Mouse (Mus musculus): ENCODE results near the gene Ankmy2. TPM values are rescaled to one million over a fixed set of nuclear protein-coding genes. Genes with fewer than 3 reads are reported as not detected.

The Ankmy2 gene
- polyA plus RNA-seq, 1 experiment from 2014 or later = 25.8 TPM

- ATAC-seq = no peak
- peaks cover 15% of the 10 kb centered on the region for H3K36me3 ChIP-seq (ENCODE audit: control insufficient read depth, insufficient read depth)
- TF ChIP-seq CTCF (IDR thresholded peaks at IDR 0.05; ENCODE audit: low read depth) = no peak
- H3K9ac ChIP-seq (ENCODE audit: low read depth, low read length) = no peak overlapping the region
- H3K4me2 ChIP-seq (replicated peaks; ENCODE audit: low read depth) = no peak overlapping the region
- H3K4me3 ChIP-seq (ENCODE audit: low read depth, low read length) = no peak overlapping the region
- 90% methylated on average over 3 of the region's 3 CpGs for WGBS
- no peaks in the 10 kb centered on the region for H3K27me3 ChIP-seq (replicated peaks; ENCODE audit: control insufficient read depth, insufficient read depth, low read length)
- no peak overlapping the region for H3K27ac ChIP-seq (ENCODE audit: low read depth, low read length)
- no peaks in the 10 kb centered on the region for H3K4me1 ChIP-seq (replicated peaks; ENCODE audit: control insufficient read depth, insufficient read depth, low read length)
- H3K9me3 ChIP-seq (ENCODE audit: control insufficient read depth) = no peaks in the 10 kb centered on the region
These were observed 37.7 kb upstream of the Ankmy2 start for GRCm38 (mm10) chr12:36119244-36119643.

GRCm38 (mm10) chr12:36126049-36126448 lies 30.9 kb upstream of the Ankmy2 start:
- ATAC-seq = no peak
- H3K9me3 ChIP-seq (ENCODE audit: control insufficient read depth) = no peaks in the 10 kb centered on the region
- H3K9ac ChIP-seq (ENCODE audit: low read depth, low read length) = no peak overlapping the region
- no peak overlapping the region for H3K4me3 ChIP-seq (ENCODE audit: low read depth, low read length)
- no peaks in the 10 kb centered on the region for H3K27me3 ChIP-seq (replicated peaks; ENCODE audit: control insufficient read depth, insufficient read depth, low read length)
- H3K27ac ChIP-seq (ENCODE audit: low read depth, low read length) = no peak overlapping the region
- no peaks in the 10 kb centered on the region for H3K4me1 ChIP-seq (replicated peaks; ENCODE audit: control insufficient read depth, insufficient read depth, low read length)
- no peak overlapping the region for H3K4me2 ChIP-seq (replicated peaks; ENCODE audit: low read depth)
- WGBS = 94% methylated on average over 5 of the region's 5 CpGs
- peaks cover 23% of the 10 kb centered on the region for H3K36me3 ChIP-seq (ENCODE audit: control insufficient read depth, insufficient read depth)
- no peak for TF ChIP-seq CTCF (IDR thresholded peaks at IDR 0.05; ENCODE audit: low read depth)

GRCm38 (mm10) chr12:36129826-36130225 lies 27.1 kb upstream of the Ankmy2 start:
- no peak overlapping the region for H3K9ac ChIP-seq (ENCODE audit: low read depth, low read length)
- H3K9me3 ChIP-seq (ENCODE audit: control insufficient read depth) = no peaks in the 10 kb centered on the region
- no peaks in the 10 kb centered on the region for H3K27me3 ChIP-seq (replicated peaks; ENCODE audit: control insufficient read depth, insufficient read depth, low read length)
- H3K27ac ChIP-seq (ENCODE audit: low read depth, low read length) = no peak overlapping the region
- WGBS = 94% methylated on average over 5 of the region's 5 CpGs
- no peak for TF ChIP-seq CTCF (IDR thresholded peaks at IDR 0.05; ENCODE audit: low read depth)
- peaks cover 2% of the 10 kb centered on the region; the same call in 1 of the 2 replicates for H3K4me1 ChIP-seq (replicated peaks; ENCODE audit: control insufficient read depth, insufficient read depth, low read length)
- no peak overlapping the region for H3K4me3 ChIP-seq (ENCODE audit: low read depth, low read length)
- no peak for ATAC-seq
- no peak overlapping the region for H3K4me2 ChIP-seq (replicated peaks; ENCODE audit: low read depth)
- peaks cover 7% of the 10 kb centered on the region; the same call in 1 of the 2 replicates for H3K36me3 ChIP-seq (ENCODE audit: control insufficient read depth, insufficient read depth)

- H3K36me3 ChIP-seq (ENCODE audit: control insufficient read depth, insufficient read depth) = peaks cover 7% of the 10 kb centered on the region; the same call in 1 of the 2 replicates
- no peak overlapping the region for H3K4me3 ChIP-seq (ENCODE audit: low read depth, low read length)
- H3K4me1 ChIP-seq (replicated peaks; ENCODE audit: control insufficient read depth, insufficient read depth, low read length) = peaks cover 2% of the 10 kb centered on the region; the same call in 1 of the 2 replicates
- H3K4me2 ChIP-seq (replicated peaks; ENCODE audit: low read depth) = no peak overlapping the region
- 90% methylated on average over 2 of the region's 2 CpGs for WGBS
- no peak for ATAC-seq
- TF ChIP-seq CTCF (IDR thresholded peaks at IDR 0.05; ENCODE audit: low read depth) = no peak
- H3K27ac ChIP-seq (ENCODE audit: low read depth, low read length) = no peak overlapping the region
- no peaks in the 10 kb centered on the region for H3K27me3 ChIP-seq (replicated peaks; ENCODE audit: control insufficient read depth, insufficient read depth, low read length)
- no peaks in the 10 kb centered on the region for H3K9me3 ChIP-seq (ENCODE audit: control insufficient read depth)
- H3K9ac ChIP-seq (ENCODE audit: low read depth, low read length) = no peak overlapping the region
These were observed 24.7 kb upstream of the Ankmy2 start for GRCm38 (mm10) chr12:36132254-36132653.

- Histone ChIP-seq H3K4me3 (ENCODE audit: low read depth, low read length) (no peak overlapping the region), H3K4me1 (replicated peaks; ENCODE audit: control insufficient read depth, insufficient read depth, low read length) (peaks cover 2% of the 10 kb centered on the region; the same call in 1 of the 2 replicates), H3K27ac (ENCODE audit: low read depth, low read length) (no peak overlapping the region), H3K27me3 (replicated peaks; ENCODE audit: control insufficient read depth, insufficient read depth, low read length) (no peaks in the 10 kb centered on the region), H3K36me3 (ENCODE audit: control insufficient read depth, insufficient read depth) (peaks cover 7% of the 10 kb centered on the region; the same call in 1 of the 2 replicates), H3K9ac (ENCODE audit: low read depth, low read length) (no peak overlapping the region), H3K9me3 (ENCODE audit: control insufficient read depth) (no peaks in the 10 kb centered on the region), H3K4me2 (replicated peaks; ENCODE audit: low read depth) (no peak overlapping the region)
- ATAC-seq = no peak
- no peak for TF ChIP-seq CTCF (IDR thresholded peaks at IDR 0.05; ENCODE audit: low read depth)
- 80% methylated on average over 3 of the region's 3 CpGs for WGBS
These were observed 24.2 kb upstream of the Ankmy2 start for GRCm38 (mm10) chr12:36132668-36133067.

GRCm38 (mm10) chr12:36133547-36133946 lies 23.4 kb upstream of the Ankmy2 start:
- H3K27ac ChIP-seq (ENCODE audit: low read depth, low read length) = peak overlapping the region; percentile 57

More at GRCm38 (mm10) chr12:36133547-36133946, 23.4 kb upstream of the Ankmy2 start:
- no peak for TF ChIP-seq CTCF (IDR thresholded peaks at IDR 0.05; ENCODE audit: low read depth)
- Histone ChIP-seq H3K4me2 (replicated peaks; ENCODE audit: low read depth) (no peak overlapping the region), H3K27me3 (replicated peaks; ENCODE audit: control insufficient read depth, insufficient read depth, low read length) (no peaks in the 10 kb centered on the region), H3K4me1 (replicated peaks; ENCODE audit: control insufficient read depth, insufficient read depth, low read length) (peaks cover 2% of the 10 kb centered on the region; the same call in 1 of the 2 replicates), H3K9ac (ENCODE audit: low read depth, low read length) (no peak overlapping the region), H3K9me3 (ENCODE audit: control insufficient read depth) (no peaks in the 10 kb centered on the region), H3K36me3 (ENCODE audit: control insufficient read depth, insufficient read depth) (peaks cover 7% of the 10 kb centered on the region; the same call in 1 of the 2 replicates), H3K4me3 (ENCODE audit: low read depth, low read length) (no peak overlapping the region)
- 63% methylated on average over 5 of the region's 5 CpGs for WGBS
- peak; percentile 42 for ATAC-seq

Data from intestine, postnatal 0 days (tissue).